Mouse (Mus musculus) T-helper 1 cell (primary cell): Measurements from ENCODE around the gene Rimbp2.
"Not testable (repeated sequence)": the region's sequence is repeated elsewhere in the genome, so short reads cannot be mapped to it uniquely, and the experiment has no call there.

ENCODE experiments used
- in situ Hi-C: fragments of 300-600 bp; cut with MboI, MseI; formaldehyde crosslinking; loops from one replicate; pipeline ENCODE4 v1.15.1; 2025; ENCODE audit warnings: high pct_unique_total_duplicates

The Rimbp2 gene

GRCm38 (mm10) chr5:128953278-128954070 lies at the start of gene Rimbp2:
TSS of gene Rimbp2 (minus strand) at chr5:128953486.
- in situ Hi-C loops: no loop called here

GRCm38 (mm10) chr5:129002571-129003011 lies 49.3 kb upstream of the Rimbp2 start:
- in situ Hi-C loops: loop anchor here (10.0 kb wide), 1 partner anchor 1388 kb away; no protein-coding TSS in a partner anchor

GRCm38 (mm10) chr5:129000706-129001468 lies 47.6 kb upstream of the Rimbp2 start:
- in situ Hi-C loops: loop anchor here (10.0 kb wide), 1 partner anchor 1386 kb away; no protein-coding TSS in a partner anchor

- in situ Hi-C loops: no loop called here
Measured at GRCm38 (mm10) chr5:128987141-128987954, 34.1 kb upstream of the Rimbp2 start.

GRCm38 (mm10) chr5:128985946-128986345 lies 32.7 kb upstream of the Rimbp2 start:
- in situ Hi-C loops: no loop called here

GRCm38 (mm10) chr5:128984536-128984935 lies 31.2 kb upstream of the Rimbp2 start:
- in situ Hi-C loops: no loop called here

- in situ Hi-C loops: no loop called here
Measured at GRCm38 (mm10) chr5:128981607-128982006, 28.3 kb upstream of the Rimbp2 start.

- in situ Hi-C loops: no loop called here
Measured at GRCm38 (mm10) chr5:128980857-128981256, 27.6 kb upstream of the Rimbp2 start.

GRCm38 (mm10) chr5:128978957-128979356 lies 25.7 kb upstream of the Rimbp2 start:
- in situ Hi-C loops: no loop called here

GRCm38 (mm10) chr5:128977466-128977865 lies 24.2 kb upstream of the Rimbp2 start:
- in situ Hi-C loops: not testable (repeated sequence)

GRCm38 (mm10) chr5:128976266-128976665 lies 23.0 kb upstream of the Rimbp2 start:
- in situ Hi-C loops: no loop called here

- in situ Hi-C loops: no loop called here
Measured at GRCm38 (mm10) chr5:128971298-128971697, 18.0 kb upstream of the Rimbp2 start.

GRCm38 (mm10) chr5:128970878-128971277 lies 17.6 kb upstream of the Rimbp2 start:
- in situ Hi-C loops: no loop called here

GRCm38 (mm10) chr5:128964353-128964752 lies 11.1 kb upstream of the Rimbp2 start:
- in situ Hi-C loops: no loop called here

GRCm38 (mm10) chr5:128958916-128959315 lies 5.6 kb upstream of the Rimbp2 start:
- in situ Hi-C loops: no loop called here

GRCm38 (mm10) chr5:128954371-128954770 lies 1.1 kb upstream of the Rimbp2 start:
- in situ Hi-C loops: not testable (repeated sequence)

GRCm38 (mm10) chr5:128952291-128953195 lies 743 bp downstream of the Rimbp2 start:
- in situ Hi-C loops: no loop called here

GRCm38 (mm10) chr5:128951472-128951871 lies 1.8 kb downstream of the Rimbp2 start:
- in situ Hi-C loops: no loop called here

GRCm38 (mm10) chr5:128947093-128947492 lies 6.2 kb downstream of the Rimbp2 start:
- in situ Hi-C loops: no loop called here

GRCm38 (mm10) chr5:128940436-128940835 lies 12.8 kb downstream of the Rimbp2 start:
- in situ Hi-C loops: no loop called here
